Mouse (Mus musculus) erythroid progenitor cell, adult 5-6 weeks (primary cell): ENCODE data around the gene Vmn1r27. TPM values are rescaled to one million over a fixed set of nuclear protein-coding genes. Genes with fewer than 3 reads are reported as not detected.

Experiments used
- ATAC-seq: replicated peaks from 2 replicates; pipeline ENCODE4 v1.8.0; 2016; ENCODE audit warnings: moderate number of reproducible peaks, mild to moderate bottlenecking, moderate TSS enrichment, inconsistent platforms; ENCODE audit not compliant: poor library complexity, low FRiP score, severe bottlenecking
- total RNA-seq, 2 experiments: library from RNA; stranded (forward) in 1 of 2; stranded (reverse) in 1 of 2; fragments of 150-400 nt in 1 of 2; fragments of 186-747, 209-891 nt in 1 of 2; gene quantifications; 2 replicates each; pipeline versions ENCODE4 v1.2.3 to v1.2.4; 2015 to 2017; ENCODE audit warnings: low replicate concordance in 2 of 2

Gene Vmn1r27
- total RNA-seq (2015; ENCODE audit: low replicate concordance): not detected in 2 replicates
- not detected in 2 replicates for total RNA-seq (2017; ENCODE audit: low replicate concordance)

- ATAC-seq: no peak
Measured at GRCm38 (mm10) chr6:58218721-58219120, at the start of gene Vmn1r27. Gene Vmn1r27 (minus strand): TSS chr6:58218821.

DNA sequence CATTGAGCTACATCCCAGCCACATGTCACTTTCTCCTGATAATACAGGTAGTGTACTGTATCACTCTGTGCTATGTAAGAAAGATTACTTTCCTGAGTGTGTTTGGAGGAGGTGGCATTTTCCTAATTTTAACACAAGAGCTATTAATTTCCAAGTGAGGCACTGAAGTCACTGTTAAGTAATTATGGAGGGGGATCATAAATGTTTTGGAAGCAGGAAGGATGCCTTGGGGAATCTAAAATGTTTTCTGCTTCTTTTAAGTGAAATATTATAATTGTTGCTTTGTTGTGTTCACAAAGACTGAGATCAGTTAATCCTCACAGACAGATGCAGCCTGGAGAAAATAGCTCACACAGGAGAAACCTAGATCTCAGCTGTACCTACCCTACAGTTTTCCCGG lies 43.1 kb upstream of the Vmn1r27 start, which contains the start of gene Vmn1r28:
Gene Vmn1r28 (plus strand): TSS at position 301 of the 400 bp plus-strand sequence.
- ATAC-seq: no peak

DNA sequence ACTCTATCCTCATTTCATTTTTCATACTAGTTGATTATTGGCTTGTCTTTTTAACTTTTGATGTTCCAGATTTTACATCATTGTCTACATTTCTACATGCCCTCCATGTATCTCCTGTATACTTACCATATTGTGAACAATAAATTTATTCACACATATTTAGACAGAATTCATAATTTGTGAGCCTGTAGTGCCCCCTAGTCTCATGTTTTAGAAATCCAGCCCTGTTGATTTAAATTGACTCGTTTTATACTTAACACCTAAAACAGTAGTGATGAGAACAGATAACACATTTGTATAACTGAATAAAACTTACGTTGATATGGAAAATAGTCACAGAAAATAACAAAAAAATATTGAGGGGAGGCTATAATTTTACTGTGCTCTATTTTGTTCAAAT lies 2.5 kb downstream of the Vmn1r27 start:
- no peak for ATAC-seq

Other genes with a start within 250 kb of the Vmn1r27 start
- gene Vmn1r25, start 238.0 kb downstream of the Vmn1r27 start, total RNA-seq (2015; ENCODE audit: low replicate concordance): not detected in 2 replicates
- not detected in 2 replicates for gene Vmn1r25, start 238.0 kb downstream of the Vmn1r27 start, total RNA-seq (2017; ENCODE audit: low replicate concordance)
- not detected in 2 replicates for gene Vmn1r26, start 203.7 kb downstream of the Vmn1r27 start, total RNA-seq (2015; ENCODE audit: low replicate concordance)
- gene Vmn1r26, start 203.7 kb downstream of the Vmn1r27 start, total RNA-seq (2017; ENCODE audit: low replicate concordance): not detected in 2 replicates
- gene Vmn1r28, start 43.2 kb upstream of the Vmn1r27 start, total RNA-seq (2015; ENCODE audit: low replicate concordance): not detected in 2 replicates
- gene Vmn1r28, start 43.2 kb upstream of the Vmn1r27 start, total RNA-seq (2017; ENCODE audit: low replicate concordance): not detected in 2 replicates
- gene Vmn1r29, start 82.7 kb upstream of the Vmn1r27 start, total RNA-seq (2015; ENCODE audit: low replicate concordance): not detected in 2 replicates
- not detected in 2 replicates for gene Vmn1r29, start 82.7 kb upstream of the Vmn1r27 start, total RNA-seq (2017; ENCODE audit: low replicate concordance)
- gene Vmn1r30, start 224.6 kb upstream of the Vmn1r27 start, total RNA-seq (2015; ENCODE audit: low replicate concordance): not detected in 2 replicates
- gene Vmn1r30, start 224.6 kb upstream of the Vmn1r27 start, total RNA-seq (2017; ENCODE audit: low replicate concordance): not detected in 2 replicates